Mouse (Mus musculus) embryonic facial prominence, embryonic 13.5 days (tissue): ENCODE measurements around the gene Stxbp6. TPM values are rescaled to one million over a fixed set of nuclear protein-coding genes. Genes with fewer than 3 reads are reported as not detected.

ENCODE experiments used
- ATAC-seq: fragments of 200-750 bp; cut with Nextera tagmentation; 2 replicates; pipeline ENCODE4 v1.8.0; 2017; ENCODE audit warnings: low read depth; ENCODE audit not compliant: insufficient number of reproducible peaks, insufficient read depth, low FRiP score, low TSS enrichment
- H3K27ac ChIP-seq: fragments of 300-500 bp; sonication (generic); 2 replicates; pipeline ENCODE4 v1.5.1; 2015; ENCODE audit warnings: moderate library complexity, mild to moderate bottlenecking, inconsistent platforms
- H3K27me3 ChIP-seq: fragments of 300-500 bp; sonication (generic); 2 replicates; pipeline ENCODE4 v1.6.1; 2015; ENCODE audit warnings: mild to moderate bottlenecking, inconsistent platforms
- H3K36me3 ChIP-seq: fragments of 300-500 bp; sonication (generic); 2 replicates; pipeline ENCODE4 v1.6.1; 2015; ENCODE audit warnings: mild to moderate bottlenecking, inconsistent platforms
- H3K4me1 ChIP-seq: fragments of 300-500 bp; sonication (generic); 2 replicates; pipeline ENCODE4 v1.6.1; 2015; ENCODE audit warnings: inconsistent platforms
- H3K4me2 ChIP-seq: fragments of 300-500 bp; sonication (generic); 2 replicates; pipeline ENCODE4 v1.6.1; 2015; ENCODE audit warnings: moderate library complexity, mild to moderate bottlenecking, inconsistent platforms
- H3K4me3 ChIP-seq: fragments of 300-500 bp; sonication (generic); 2 replicates; pipeline ENCODE4 v1.5.1; 2015; ENCODE audit warnings: mild to moderate bottlenecking, inconsistent platforms
- H3K9ac ChIP-seq: fragments of 300-500 bp; sonication (generic); 2 replicates; pipeline ENCODE4 v1.6.1; 2015; ENCODE audit warnings: mild to moderate bottlenecking, inconsistent platforms
- H3K9me3 ChIP-seq: fragments of 300-500 bp; sonication (generic); 2 replicates; pipeline ENCODE4 v1.6.1; 2016; ENCODE audit warnings: inconsistent platforms
- WGBS: fragments of 180-500 bp; shearing (Covaris S2); methylation state at CpG from one replicate; pipeline ENCODE4 v1.1.7; 2015; ENCODE audit warnings: mixed read lengths; 5-methylcytosine and 5-hydroxymethylcytosine counted together
- polyA plus RNA-seq: library from polyadenylated mRNA; unstranded; fragments of >200 nt; fragmentation: Nextera tagmentation; extraction: Ambion mirVana; gene quantifications from 2 replicates; pipeline ENCODE4 v1.2.1, GENCODE M21; 2015

Gene Stxbp6
- polyA plus RNA-seq, 1 experiment from 2014 or later = 10.2 TPM

DNA sequence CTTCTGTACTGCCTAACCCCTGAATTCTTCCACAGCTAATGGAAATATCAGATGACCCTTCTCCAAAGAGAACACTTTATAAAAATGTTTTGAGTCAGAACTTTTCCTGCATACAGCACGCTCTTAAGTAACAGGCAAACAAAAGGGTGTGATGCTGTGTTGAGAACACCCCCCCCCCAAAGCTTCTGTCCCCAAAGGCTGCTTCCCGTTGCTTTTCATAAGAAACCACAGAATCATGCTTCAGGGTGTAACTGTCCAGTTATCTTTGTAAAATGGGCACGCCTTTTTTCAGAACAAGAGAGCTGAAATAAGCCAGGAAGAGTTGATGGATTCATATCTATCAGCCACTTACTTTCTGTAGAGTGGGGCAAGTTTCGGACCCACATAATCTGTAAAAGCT lies 134.2 kb downstream of the Stxbp6 start:
- no peak for ATAC-seq
- Histone ChIP-seq H3K36me3 (no peaks in the 10 kb centered on the region), H3K27ac (no peak overlapping the region), H3K9ac (no peak overlapping the region), H3K4me2 (no peak overlapping the region), H3K9me3 (no peaks in the 10 kb centered on the region), H3K4me3 (no peak overlapping the region), H3K27me3 (no peaks in the 10 kb centered on the region), H3K4me1 (no peaks in the 10 kb centered on the region)
- 78% methylated on average over 4 of the region's 4 CpGs for WGBS

DNA sequence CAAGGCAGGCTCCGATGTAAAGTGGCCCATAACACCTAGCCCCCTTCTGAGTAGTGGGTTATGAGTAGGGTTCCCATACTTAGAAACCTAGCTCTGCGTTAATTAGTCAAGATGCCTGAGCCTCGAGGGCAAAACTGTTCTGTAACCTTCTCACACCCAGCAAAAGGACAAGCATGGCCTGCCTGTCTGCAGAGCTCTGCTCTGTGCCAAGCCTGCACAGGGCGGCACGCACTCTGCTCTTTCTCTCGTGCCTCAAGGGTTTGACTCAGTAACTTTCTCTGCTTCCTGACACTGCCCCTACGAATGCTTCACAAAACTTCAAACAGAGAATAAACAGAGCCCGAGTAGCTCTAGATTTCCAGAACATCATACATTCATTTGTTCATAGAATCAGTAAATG lies 135.4 kb downstream of the Stxbp6 start:
- WGBS = 57% methylated on average over 8 of the region's 8 CpGs
- H3K4me3 ChIP-seq = no peak overlapping the region

DNA sequence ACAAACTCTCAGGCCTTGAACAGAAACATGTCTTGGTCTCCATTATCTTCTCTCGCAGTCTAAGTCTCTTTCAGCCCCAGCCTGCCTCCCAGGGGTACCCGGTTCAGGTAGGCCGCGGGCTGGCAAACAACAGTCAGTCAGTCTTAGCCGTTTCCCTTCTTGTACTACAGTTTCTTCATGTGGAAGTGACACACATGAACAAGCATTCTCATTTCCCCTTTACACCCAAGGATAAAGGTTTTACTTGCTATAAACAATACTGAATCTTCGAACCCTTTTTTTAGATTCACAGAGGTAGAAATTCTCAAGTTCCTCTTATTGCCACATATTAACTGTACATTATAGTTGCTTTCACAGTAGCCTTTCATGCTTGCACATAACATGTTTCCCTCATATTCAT lies 141.6 kb downstream of the Stxbp6 start:
- no peaks in the 10 kb centered on the region for H3K36me3 ChIP-seq
- no peak overlapping the region for H3K4me3 ChIP-seq
- WGBS = 81% methylated on average over 6 of the region's 6 CpGs
- no peak overlapping the region for H3K9ac ChIP-seq
- H3K4me2 ChIP-seq = no peak overlapping the region
- no peaks in the 10 kb centered on the region for H3K27me3 ChIP-seq
- no peaks in the 10 kb centered on the region for H3K9me3 ChIP-seq
- no peak for ATAC-seq
- H3K4me1 ChIP-seq = no peaks in the 10 kb centered on the region
- no peak overlapping the region for H3K27ac ChIP-seq

More for the DNA sequence above, 135.4 kb downstream of the Stxbp6 start:
- no peaks in the 10 kb centered on the region for H3K4me1 ChIP-seq
- no peak overlapping the region for H3K9ac ChIP-seq
- no peak overlapping the region for H3K27ac ChIP-seq
- H3K4me2 ChIP-seq = no peak overlapping the region
- no peaks in the 10 kb centered on the region for H3K36me3 ChIP-seq
- ATAC-seq = no peak
- H3K27me3 ChIP-seq = no peaks in the 10 kb centered on the region
- no peaks in the 10 kb centered on the region for H3K9me3 ChIP-seq

DNA sequence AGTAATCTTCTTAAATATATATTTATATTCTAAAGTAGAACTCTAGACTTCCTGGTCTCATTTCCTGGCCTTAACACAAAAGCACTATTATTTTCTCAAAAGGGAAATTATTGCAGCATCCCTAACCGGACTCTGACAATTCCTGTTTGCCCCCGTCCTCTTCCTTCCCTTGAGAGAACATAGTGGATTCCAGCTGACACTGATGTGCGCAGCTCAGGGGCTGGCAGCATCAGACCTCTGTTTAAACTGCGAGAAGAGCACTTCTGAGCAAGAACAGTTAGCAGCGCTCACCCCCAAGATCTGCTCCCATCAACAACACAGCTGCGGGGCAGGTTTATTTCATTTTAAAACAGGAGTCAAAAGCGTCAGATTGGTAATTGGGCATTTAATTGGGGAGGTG lies 142.8 kb downstream of the Stxbp6 start:
- WGBS = 53% methylated on average over 7 of the region's 7 CpGs

DNA sequence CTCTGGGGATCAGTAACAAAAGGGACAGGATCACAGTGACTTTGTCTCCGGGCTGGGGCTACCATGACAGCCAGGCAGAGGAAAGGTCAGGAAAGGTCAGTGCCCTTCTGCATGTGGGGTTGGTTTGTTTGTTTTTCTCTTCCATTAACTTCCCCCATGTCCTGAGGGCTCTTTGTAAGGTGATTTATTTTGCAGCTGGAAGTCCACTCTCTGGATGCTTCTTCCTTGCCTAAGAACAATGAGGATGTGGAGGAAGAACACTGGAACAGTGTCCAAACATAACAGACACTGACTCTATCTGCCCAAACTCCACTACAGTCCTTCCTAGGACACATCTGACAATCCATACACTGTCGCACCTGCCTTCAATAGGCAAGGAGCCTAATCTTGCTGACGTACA lies 146.1 kb downstream of the Stxbp6 start:
- Histone ChIP-seq H3K4me1 (no peaks in the 10 kb centered on the region), H3K27me3 (no peaks in the 10 kb centered on the region), H3K4me2 (no peak overlapping the region), H3K4me3 (no peak overlapping the region), H3K9ac (no peak overlapping the region), H3K27ac (no peak overlapping the region), H3K9me3 (no peaks in the 10 kb centered on the region), H3K36me3 (no peaks in the 10 kb centered on the region)
- no peak for ATAC-seq
- WGBS = 30% methylated on average over 3 of the region's 3 CpGs

More for the DNA sequence above, 142.8 kb downstream of the Stxbp6 start:
- H3K27me3 ChIP-seq = no peaks in the 10 kb centered on the region
- no peaks in the 10 kb centered on the region for H3K36me3 ChIP-seq
- H3K4me1 ChIP-seq = no peaks in the 10 kb centered on the region
- H3K9ac ChIP-seq = no peak overlapping the region
- no peak for ATAC-seq
- no peak overlapping the region for H3K4me2 ChIP-seq
- H3K27ac ChIP-seq = no peak overlapping the region
- H3K4me3 ChIP-seq = no peak overlapping the region
- H3K9me3 ChIP-seq = no peaks in the 10 kb centered on the region

DNA sequence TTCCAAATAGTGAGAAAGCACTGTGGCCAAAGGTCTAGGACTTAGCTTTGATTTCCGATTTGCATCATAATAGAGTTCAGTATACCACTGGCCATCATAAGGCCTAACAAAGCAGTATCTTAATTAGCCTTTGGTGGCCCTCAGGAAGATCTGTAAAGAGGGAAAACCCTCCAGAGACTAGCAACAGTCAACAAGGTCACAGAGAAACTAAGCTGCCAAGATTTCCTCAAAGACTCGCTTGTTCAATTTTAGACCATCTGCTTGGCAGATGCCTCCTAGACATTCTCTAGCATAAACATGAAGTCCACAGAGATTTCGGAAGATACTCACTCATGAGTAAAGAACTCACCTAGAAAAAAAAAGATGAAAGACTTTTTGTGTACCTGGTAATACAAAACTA lies 148.6 kb downstream of the Stxbp6 start:
- H3K9ac ChIP-seq = no peak overlapping the region
- no peak overlapping the region for H3K27ac ChIP-seq
- WGBS = 40% methylated on average over 3 of the region's 3 CpGs
- ATAC-seq = no peak
- H3K36me3 ChIP-seq = no peaks in the 10 kb centered on the region
- no peak overlapping the region for H3K4me2 ChIP-seq
- no peaks in the 10 kb centered on the region for H3K4me1 ChIP-seq
- H3K9me3 ChIP-seq = no peaks in the 10 kb centered on the region
- H3K4me3 ChIP-seq = no peak overlapping the region
- no peaks in the 10 kb centered on the region for H3K27me3 ChIP-seq

DNA sequence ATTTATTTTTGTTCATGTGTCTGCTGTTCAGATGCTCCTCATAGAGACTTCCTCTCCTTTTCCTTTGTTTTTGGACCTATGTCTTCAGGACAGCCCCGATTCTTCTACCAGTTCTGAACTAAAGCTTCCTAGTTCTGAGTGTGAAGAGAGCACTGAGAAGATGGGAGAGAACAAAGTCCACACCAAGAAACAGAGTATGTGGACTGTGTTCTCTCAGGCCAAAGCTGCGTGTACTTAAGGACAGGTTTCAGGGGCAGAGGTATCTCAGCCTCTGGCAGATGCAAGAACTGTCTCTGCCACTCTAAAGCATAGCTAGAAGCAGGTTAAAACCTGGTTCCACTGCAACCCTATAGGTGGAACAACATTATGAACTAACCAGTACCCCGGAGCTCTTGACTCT lies 151.2 kb downstream of the Stxbp6 start:
- H3K4me3 ChIP-seq = no peak overlapping the region
- no peak overlapping the region for H3K27ac ChIP-seq
- no peaks in the 10 kb centered on the region for H3K9me3 ChIP-seq
- H3K4me2 ChIP-seq = no peak overlapping the region
- H3K36me3 ChIP-seq = no peaks in the 10 kb centered on the region
- 86% methylated on average over 3 of the region's 3 CpGs for WGBS
- H3K27me3 ChIP-seq = no peaks in the 10 kb centered on the region
- no peaks in the 10 kb centered on the region for H3K4me1 ChIP-seq
- ATAC-seq = no peak
- no peak overlapping the region for H3K9ac ChIP-seq

DNA sequence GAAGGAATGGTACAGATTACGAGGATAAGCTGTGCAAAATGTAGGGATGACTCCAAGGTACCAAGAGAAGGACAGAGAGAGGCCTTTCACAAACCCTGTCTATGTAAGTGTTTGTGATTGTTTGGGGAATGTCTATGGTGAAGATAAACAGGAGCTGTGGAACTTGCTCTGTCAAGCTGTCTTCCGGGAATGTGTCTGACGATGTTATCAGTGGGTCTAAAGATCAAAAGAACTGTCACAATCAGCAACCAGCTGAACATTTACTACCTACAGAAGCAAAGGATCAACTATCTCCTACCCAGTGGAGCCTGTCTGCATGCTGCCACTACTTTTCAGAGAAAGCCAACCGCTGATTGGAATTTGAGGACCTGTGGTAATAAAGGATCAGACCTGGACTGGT lies 152.3 kb downstream of the Stxbp6 start:
- no peak for ATAC-seq
- H3K36me3 ChIP-seq = no peaks in the 10 kb centered on the region
- no peaks in the 10 kb centered on the region for H3K4me1 ChIP-seq
- no peak overlapping the region for H3K27ac ChIP-seq
- H3K4me2 ChIP-seq = no peak overlapping the region
- H3K9me3 ChIP-seq = no peaks in the 10 kb centered on the region
- H3K27me3 ChIP-seq = no peaks in the 10 kb centered on the region
- 56% methylated on average over 4 of the region's 4 CpGs for WGBS
- H3K4me3 ChIP-seq = no peak overlapping the region
- no peak overlapping the region for H3K9ac ChIP-seq

DNA sequence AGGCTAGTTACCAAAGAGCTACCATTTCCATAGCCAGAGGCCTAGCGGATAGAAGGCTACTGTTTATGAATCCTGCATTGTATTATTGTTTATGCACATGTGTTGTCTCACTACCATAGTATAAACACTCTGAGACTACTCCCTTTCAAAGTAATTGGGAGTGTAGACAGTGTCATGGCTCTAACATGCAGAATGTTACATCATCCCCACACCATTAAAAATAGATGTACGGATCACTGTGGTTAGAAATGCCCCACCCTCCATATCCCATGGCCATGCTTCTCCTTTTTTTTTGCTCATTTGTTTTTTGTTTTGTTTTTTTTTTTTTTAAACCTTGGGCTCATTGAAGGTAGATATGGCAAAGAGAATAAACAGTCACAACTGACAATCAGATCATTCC lies 154.9 kb downstream of the Stxbp6 start:
- ATAC-seq = no peak
- WGBS = 81% methylated on average over 2 of the region's 2 CpGs

DNA sequence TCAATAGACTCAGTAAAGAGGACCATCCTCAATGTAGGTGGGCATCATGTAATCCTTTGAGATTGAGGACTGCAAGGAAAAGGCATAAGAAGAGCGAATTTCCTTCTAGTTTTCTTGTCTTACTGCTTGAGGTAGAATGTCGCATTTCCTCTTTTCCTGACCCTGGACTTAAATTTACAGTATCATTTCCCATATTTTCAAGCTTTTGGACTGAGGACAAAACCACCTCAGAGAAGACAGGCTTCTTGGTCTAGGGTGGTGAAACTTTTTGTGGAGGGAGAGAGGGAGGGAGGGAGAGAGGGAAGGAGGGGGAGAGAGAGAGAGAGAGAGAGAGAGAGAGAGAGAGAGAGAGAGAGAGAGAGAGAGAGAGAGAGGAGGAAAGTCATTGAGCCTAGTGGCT lies 155.6 kb downstream of the Stxbp6 start:
- no peak overlapping the region for H3K4me2 ChIP-seq
- H3K27ac ChIP-seq = no peak overlapping the region
- no peaks in the 10 kb centered on the region for H3K4me1 ChIP-seq
- no peaks in the 10 kb centered on the region for H3K36me3 ChIP-seq
- H3K9me3 ChIP-seq = no peaks in the 10 kb centered on the region
- no peaks in the 10 kb centered on the region for H3K27me3 ChIP-seq
- 83% methylated on average over 2 of the region's 2 CpGs for WGBS
- H3K9ac ChIP-seq = no peak overlapping the region
- ATAC-seq = no peak
- H3K4me3 ChIP-seq = no peak overlapping the region

More for the DNA sequence above, 154.9 kb downstream of the Stxbp6 start:
- Histone ChIP-seq H3K4me2 (no peak overlapping the region), H3K9ac (no peak overlapping the region), H3K27ac (no peak overlapping the region), H3K4me1 (no peaks in the 10 kb centered on the region), H3K9me3 (no peaks in the 10 kb centered on the region), H3K27me3 (no peaks in the 10 kb centered on the region), H3K4me3 (no peak overlapping the region), H3K36me3 (no peaks in the 10 kb centered on the region)

DNA sequence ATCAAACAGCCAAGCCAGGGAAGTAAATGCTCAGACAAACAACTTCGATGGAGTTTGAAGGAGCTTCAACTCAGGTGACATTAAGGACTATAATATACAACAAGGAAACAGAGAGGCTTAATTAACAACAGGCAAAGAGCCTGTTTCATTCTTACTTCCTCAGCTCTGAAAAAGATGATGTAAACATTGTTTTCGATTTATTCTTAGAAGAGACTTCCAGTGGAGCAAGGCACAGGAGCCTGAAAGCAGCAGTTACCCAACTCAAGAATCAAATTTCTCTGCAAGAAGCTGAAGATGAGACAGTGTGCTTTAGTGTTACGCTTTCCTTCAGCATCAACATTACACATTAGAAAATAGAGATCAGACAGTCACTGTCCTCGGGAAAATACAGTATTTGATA lies 160.7 kb downstream of the Stxbp6 start:
- WGBS = 64% methylated on average over 4 of the region's 4 CpGs
- Histone ChIP-seq H3K4me2 (no peak overlapping the region), H3K36me3 (no peaks in the 10 kb centered on the region), H3K4me3 (no peak overlapping the region), H3K9ac (no peak overlapping the region), H3K4me1 (no peaks in the 10 kb centered on the region), H3K27ac (no peak overlapping the region), H3K27me3 (no peaks in the 10 kb centered on the region), H3K9me3 (no peaks in the 10 kb centered on the region)
- no peak for ATAC-seq

DNA sequence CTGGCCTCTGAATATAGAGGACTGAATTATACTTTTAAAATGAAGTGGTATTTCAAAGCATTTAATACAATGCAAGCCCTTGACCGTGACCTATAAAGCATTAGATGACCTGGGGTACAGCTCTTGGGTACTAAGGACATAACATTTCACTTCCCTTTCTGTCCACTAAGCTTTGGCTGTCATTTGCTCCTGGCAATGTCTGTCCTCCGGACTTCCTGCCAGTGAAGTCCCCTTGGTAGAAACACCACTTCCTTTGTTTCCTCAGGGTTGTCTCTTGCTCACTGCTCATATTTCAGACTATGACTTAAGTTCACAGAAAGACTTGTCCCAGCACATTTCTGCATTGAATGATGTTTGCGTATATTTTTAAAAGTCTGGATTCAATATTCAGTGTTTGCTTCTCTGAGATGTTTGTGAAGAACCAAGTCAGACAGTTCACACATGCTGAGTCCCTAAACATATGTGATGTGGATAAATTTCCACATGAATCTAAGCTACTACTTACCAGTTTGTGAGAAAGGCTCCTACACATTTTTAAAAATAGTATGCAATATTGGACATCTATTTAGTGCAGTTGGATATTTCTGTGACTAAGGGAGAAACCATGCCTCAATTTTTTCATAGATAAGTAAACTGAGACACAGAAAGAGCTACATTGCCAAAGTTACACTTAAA lies 166.3 kb downstream of the Stxbp6 start:
- Histone ChIP-seq H3K27me3 (no peaks in the 10 kb centered on the region), H3K36me3 (no peaks in the 10 kb centered on the region), H3K9me3 (no peaks in the 10 kb centered on the region), H3K9ac (no peak overlapping the region), H3K4me3 (no peak overlapping the region), H3K4me2 (no peak overlapping the region), H3K4me1 (peaks cover 3% of the 10 kb centered on the region; the same call in 1 of the 2 replicates), H3K27ac (no peak overlapping the region)
- 36% methylated on average over 3 of the region's 3 CpGs for WGBS
- no peak for ATAC-seq
